Mouse (Mus musculus): ENCODE measurements around the gene Wnt1.
A peak's percentile ranks its signal among the peaks of the same experiment; 100 is the strongest.
"Not testable (repeated sequence)": the region's sequence is repeated elsewhere in the genome, so short reads cannot be mapped to it uniquely, and the experiment has no call there.

The Wnt1 gene

DNA sequence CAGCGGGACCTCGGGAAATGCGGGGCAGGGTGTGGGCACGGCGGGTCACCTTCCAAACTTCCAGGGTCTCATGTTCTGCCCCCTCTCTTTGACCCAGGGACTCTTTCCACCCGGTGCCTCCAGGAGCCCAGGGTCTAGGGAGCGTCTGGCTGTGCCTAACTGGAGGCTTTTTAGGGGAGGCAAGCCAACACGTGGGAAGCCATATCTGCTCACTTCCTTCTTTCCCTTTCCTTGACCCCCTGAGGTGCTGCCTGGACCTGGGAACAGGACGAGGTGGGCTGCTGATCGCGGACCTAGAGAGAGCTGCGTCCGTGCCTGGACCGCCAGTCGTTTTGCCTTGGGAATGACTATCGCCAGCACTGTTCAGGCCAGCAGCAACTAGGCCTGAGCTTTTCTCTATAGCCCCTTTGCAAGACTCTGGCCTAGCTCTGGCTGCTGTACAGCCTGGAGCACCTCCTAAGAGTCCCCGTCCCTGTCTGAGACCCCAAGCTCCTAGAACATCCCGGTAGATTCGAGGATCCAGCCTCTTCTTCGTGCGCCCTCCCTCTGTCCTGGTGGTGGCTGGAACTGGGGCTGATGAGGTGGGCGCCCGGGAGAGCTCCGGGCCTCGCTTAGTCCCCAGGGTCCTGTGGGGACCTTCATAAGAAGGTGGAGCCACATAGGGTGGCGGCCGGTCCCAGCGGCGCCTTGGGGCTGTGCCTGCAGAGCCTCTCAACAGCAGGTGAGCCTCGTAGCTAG, 16.6 kb downstream of the Wnt1 start:
- DNase-seq (ENCODE audit: low read depth, low spot score): no peak

DNA sequence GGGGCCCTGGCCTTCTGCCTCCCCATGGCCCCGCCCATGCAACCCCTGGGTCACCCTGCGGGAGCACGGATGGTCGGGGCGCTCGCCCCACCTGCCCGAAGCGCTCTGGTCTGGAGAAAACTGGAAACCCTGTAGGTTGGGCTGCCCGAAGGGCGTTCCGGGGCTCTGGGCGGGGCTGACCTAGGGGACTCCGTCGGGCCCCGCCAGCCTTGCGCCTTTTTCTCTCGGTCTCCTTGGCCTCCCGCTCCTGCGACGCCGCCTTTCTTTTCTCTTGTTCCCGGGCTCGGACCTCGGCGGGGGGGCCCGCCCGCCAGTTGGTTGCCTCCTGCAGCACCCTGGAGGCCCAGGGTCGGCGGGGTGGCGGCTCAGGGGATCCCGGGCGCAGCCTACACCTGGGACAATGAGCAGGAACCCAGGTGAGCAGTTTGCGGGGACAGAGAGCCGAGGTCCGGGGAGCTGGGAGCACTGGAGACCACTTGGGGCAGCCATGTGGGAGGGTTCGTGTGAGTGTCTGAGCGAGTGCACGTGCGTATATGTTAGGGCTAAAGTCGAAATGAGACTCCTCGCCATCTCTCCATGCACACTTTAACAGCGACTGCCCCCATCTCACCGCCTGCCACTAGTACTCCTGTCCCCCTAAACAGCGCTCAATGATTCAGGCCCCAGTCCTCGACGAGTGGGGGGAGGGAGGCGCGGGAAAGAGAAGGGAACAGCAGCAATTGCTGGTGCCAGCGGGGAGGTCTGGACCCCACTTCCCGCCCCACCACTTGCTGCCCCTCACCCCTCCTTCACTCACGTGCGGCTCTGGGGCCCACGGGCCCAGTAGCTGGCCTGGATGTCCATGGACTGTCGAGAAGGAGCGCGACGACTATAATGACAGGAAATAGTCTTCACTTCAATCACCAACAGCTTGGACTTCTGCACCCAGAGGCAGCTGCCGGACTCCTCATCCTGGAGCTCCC, 17.4 kb downstream of the Wnt1 start:
- peak; percentile 36 for DNase-seq (ENCODE audit: low read depth, low spot score)

DNA sequence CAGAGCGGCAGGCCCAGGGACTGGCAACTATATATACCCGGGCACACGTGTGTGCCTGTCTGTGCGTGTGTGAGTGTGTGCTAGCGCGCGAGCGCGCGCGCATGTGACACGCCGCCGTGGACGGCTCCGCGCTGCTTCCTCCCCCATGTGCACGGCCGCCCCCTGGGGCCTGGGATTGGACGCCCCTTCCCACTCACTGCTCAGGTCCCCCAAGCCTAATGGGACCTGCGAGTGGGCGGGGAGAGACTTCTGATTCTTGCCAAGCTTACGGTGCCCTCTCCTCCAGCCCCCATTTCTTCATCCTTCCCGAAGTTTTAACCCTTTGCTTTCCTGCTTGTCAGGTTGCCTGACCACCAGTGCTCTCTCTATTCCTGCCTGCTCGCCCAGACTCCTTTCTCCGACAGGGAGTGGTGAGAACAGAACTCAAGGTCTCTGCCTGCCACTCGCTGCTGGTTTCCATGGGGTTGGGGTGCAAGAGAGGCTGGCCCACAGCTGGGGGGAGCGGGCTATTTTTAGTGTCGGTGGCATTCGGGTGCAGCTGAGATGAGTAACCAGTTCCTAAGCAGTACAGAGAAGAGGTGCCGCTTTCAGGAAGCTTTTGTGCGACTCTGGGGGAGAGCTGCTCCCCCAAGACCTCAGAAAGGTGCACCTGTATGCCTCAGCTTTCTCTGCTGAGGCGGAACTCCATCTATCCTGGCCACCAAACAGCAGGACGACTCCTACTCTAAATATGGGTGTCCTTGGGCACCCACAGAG, 18.4 kb downstream of the Wnt1 start:
- DNase-seq (ENCODE audit: low read depth, low spot score): peak; percentile 83

DNA sequence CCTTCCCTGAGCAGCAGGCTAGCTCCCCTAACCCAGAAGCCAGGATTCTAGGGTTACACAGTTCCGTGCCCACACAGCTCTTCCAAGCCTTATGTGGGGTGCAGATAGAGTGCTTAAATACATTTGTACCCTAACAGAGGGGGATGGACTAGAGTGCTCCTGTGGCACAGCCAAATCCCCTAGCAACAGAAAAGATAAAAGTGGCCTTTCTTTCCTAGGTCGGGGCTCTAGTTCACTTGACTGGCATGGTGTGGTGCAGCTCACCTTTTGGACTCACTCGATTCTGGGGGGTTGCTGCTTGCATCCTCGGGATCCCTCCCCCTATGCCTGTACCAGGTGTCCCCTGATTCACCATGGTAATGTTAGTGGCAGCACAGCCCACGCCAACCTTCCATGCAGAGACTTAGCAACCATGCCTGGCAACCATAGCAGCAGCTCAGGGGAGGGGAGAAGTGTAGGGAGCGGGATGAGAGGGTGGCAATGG, 19.0 kb downstream of the Wnt1 start:
- no peak for DNase-seq (ENCODE audit: low read depth, low spot score)

DNA sequence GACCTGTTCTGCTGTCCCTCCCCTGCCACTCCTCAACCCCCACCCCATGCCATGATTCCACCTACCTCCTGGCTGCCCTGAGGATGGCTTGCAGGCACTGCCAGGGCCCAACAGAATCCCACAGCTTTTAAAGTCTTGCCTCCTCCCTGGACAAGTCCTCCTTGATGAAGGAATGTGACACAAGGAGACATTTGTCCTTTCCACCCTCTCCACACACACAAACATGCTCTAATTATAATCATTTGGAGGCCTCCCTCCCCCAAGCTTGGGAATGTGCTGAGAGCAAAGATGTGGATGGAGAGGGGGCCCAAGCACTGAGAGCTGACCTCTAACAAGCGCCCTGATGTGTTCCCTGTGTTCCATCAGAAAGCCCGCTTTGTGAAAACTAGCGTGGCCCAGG, 19.7 kb downstream of the Wnt1 start, which contains the start of gene Ddn:
TSS of gene Ddn (minus strand) at position 101 of the 400 bp plus-strand sequence.
- DNase-seq (ENCODE audit: low read depth, low spot score): no peak

DNA sequence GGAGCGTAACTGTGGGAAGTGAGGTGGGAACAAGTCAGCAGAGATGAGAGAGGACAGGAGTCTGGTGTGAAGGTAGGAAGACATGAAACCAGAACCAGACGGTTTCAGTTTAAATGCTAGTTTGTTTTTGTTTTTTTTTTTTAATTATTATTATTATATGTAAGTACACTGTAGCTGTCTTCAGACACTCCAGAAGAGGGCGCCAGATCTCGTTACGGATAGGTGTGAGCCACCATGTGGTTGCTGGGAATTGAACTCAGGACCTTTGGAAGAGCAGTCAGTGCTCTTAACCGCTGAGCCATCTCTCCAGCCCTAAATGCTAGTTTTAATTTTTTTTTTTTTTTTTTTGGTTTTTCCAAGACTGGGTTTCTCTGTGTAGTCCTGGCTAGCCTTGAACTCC, 20.6 kb downstream of the Wnt1 start:
- DNase-seq (ENCODE audit: low read depth, low spot score): not testable (repeated sequence)

DNA sequence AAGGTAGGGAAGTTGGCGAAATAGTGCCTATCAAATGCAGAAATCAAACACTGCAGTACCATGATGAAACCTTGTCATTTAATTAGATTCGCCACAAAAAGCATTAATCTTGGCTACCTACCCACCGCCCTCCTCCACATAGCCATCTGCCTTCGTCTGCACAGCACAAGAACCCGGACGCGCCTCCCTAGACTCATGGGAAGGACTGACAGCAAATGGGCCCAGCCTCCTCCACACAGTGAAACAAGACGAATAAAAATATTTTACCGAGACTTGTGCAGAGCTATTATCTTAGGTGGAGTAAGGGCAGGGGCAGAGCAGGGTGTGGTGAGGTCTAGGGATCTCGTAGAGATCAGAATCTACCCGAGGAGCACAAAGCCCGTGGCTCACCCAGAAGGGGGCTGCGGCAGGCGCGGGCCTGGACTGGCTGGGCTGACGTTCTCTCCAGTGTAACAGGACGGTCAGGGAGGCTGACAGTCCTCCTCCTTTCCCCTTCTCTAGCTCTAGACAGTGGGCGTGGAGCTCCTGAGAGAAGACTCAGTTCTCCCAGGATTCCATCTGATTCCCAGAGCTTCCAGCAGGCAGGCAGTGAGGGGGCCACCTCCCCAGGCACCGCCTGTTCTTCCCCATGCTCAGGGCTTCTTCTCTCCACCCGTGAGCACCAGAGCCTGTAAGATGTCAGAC, 23.2 kb downstream of the Wnt1 start:
- DNase-seq (ENCODE audit: low read depth, low spot score): no peak

DNA sequence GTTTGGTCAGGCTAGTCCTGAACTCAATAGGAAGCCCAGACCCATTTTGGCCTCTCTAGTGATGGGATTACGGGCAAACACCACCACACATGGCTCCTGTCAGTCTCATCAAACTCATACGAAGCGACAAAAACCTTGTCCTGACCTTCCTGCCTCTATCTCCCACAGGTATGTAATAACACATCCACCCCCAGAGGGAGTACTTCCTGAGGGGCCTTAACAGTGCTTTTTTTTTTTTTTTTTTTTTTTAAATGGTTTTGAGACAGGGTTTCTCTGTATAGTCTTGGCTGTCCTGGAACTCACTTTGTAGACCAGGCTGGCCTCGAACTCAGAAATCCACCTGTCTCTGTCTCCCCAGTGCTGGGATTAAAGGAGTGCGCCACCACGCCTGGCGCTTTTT, 28.5 kb downstream of the Wnt1 start:
- no peak for DNase-seq (ENCODE audit: low read depth, low spot score)

DNA sequence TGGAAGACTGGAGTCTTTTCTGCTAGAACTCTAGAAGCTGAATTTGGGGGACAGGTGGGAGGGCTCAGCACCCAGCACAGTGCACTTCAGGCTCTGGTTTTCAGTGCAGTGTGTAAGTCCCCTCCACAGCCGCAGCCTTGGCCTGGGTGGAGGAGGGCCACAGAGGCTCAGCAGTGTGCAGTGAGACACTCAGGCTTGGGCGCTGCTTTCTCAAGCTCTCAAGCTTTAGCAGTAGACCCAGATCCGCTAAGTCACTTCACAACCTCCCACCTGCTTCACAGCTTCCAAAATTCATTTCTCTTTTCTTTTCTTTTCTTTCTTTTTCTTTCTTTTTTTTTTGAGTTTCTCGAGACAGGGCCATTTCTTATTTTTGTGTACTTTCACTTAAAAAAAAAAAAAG, 31.3 kb downstream of the Wnt1 start:
- DNase-seq (ENCODE audit: low read depth, low spot score): no peak

DNA sequence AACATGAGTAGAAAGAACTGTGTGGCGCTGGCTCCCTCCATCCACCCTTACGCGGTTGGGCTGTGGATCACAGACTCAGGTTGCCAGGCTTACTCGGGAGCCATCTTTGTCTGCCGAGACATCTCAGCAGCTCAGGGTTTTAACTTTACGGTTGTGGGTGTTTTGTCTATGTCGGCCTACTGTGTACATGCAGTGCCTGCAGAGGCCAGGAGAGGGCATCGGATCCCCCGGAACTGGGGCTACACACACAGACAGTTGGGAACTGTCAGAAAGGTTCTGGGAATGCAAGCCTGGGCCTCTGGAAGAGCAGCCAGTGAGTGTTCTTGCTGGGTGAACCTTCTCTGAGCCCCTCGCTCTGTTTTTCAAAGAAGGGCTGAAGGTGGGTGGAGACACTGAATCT, 31.7 kb downstream of the Wnt1 start:
- peak; percentile 71 for DNase-seq (ENCODE audit: low read depth, low spot score)

DNA sequence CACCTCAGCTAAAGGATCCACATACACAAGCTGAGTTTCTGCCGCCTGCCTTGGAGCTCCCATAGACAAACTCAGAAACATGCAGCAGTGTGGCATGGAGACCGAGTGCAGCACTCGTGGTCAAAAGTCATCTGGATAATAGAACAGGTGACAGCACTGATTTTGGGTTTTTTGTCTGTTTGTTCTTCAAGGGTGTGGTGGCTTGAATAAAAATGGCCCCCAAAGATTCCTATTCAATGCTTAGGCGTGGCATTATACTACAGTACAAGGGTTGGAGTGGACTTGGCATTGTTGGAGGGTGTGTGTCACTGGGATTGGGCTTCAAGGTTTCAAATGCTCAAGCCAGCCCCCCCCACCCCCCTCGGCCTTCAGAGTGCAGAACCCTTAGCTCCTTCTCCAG, 32.5 kb downstream of the Wnt1 start:
- DNase-seq (ENCODE audit: low read depth, low spot score): no peak

DNA sequence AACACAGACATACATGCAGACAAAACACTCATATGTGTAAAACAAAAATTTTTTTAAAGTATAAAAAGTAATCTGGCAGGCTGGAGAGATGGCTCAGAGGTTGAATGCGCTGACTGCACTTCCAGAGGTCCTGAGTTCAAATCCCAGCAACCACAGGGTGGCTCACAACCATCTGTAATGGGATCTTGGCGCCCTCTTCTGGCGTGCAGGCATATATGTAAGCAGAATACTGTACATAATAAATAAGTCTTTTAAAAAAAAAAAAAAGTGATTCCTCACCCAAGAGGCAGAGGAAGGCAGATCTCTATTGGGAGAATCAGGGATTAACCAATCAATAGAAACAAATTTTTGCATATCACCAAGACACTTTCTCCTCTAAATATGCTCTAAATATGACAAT, 33.8 kb downstream of the Wnt1 start:
- peak; percentile 71 for DNase-seq (ENCODE audit: low read depth, low spot score)

DNA sequence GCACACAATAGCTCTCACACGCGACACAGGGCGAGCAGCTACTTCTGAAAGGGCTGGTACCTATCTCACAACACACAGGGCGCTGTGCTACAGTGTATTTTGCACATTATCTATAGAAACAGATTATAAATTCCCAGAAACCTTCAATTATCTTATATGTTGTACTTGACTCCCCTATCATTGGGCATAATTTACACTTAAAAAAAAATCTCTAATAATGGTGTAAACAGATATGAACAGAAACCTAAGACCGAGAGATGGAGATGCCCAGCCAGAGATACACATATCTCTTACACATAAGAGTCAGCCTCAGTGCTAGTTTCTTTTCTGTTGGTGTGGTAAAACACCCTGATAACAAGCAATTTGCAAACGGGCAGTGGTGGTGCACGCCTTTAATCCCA, 38.0 kb downstream of the Wnt1 start:
- no peak for DNase-seq (ENCODE audit: low read depth, low spot score)

DNA sequence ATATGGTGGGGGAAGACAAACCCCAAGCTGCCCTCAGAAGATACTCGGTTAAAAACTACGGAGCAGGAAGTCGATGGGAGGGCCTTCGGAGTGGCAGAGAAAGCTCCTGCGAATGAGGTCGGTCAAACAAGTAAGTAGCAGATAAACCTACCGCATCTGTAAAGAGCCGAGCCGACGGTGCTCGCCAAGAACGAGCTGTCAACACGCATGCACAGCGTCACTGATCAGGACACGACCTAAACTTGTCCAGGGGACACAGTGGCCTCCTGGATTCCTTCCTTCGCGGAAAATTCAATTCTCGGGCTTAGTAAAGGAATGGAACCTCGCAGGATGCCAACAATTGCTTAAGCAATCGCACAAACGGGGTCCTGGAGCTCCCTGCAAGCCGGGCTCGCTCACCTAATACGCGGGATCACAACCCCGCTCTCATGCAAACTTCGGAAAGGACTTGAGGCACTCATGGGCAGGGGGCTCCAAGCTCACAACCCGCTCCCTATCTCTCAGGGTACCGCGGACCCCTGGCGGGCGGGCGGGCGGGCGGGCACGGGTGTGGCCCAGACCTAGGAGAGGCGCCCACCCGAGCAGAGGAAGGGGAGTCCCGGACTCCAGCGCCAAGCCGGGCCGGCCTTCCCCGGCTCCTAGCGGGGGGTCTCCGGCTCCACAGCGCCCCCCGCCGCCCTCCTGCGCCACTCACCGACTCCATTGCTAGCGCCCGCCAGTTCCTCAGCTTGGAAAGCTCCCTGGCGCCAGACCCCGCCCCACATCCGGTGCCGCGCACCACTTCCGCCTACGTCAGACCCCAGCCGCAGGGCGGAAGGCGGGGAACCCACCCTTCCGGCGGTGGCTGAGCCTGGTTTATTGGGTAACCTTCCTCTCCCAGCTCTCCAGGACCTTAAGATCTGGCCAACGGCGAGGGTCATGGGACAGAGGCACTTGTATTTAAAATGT, 41.4 kb downstream of the Wnt1 start, which contains the start of gene Prkag1:
TSS of gene Prkag1 (minus strand) at position 786 of the 948 bp plus-strand sequence.
- peak; percentile 98 for DNase-seq (ENCODE audit: low read depth, low spot score)

DNA sequence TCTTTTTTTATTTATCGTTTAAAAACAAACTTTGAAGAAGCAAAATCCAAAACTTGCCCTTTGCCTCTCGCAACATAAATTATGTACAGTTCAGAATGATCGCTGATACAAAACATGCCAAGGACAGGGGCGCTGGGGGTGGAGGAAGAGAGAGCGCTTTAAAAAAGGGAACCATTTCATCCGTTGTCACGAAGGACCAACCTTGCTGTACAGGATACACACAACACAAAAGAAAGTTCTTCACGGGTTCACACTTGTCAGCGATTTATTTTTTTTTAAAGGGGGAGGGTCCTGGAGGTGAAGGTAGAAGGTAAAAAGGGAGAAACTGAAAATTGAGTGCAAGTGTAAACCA, 42.0 kb downstream of the Wnt1 start:
- DNase-seq (ENCODE audit: low read depth, low spot score): no peak

DNA sequence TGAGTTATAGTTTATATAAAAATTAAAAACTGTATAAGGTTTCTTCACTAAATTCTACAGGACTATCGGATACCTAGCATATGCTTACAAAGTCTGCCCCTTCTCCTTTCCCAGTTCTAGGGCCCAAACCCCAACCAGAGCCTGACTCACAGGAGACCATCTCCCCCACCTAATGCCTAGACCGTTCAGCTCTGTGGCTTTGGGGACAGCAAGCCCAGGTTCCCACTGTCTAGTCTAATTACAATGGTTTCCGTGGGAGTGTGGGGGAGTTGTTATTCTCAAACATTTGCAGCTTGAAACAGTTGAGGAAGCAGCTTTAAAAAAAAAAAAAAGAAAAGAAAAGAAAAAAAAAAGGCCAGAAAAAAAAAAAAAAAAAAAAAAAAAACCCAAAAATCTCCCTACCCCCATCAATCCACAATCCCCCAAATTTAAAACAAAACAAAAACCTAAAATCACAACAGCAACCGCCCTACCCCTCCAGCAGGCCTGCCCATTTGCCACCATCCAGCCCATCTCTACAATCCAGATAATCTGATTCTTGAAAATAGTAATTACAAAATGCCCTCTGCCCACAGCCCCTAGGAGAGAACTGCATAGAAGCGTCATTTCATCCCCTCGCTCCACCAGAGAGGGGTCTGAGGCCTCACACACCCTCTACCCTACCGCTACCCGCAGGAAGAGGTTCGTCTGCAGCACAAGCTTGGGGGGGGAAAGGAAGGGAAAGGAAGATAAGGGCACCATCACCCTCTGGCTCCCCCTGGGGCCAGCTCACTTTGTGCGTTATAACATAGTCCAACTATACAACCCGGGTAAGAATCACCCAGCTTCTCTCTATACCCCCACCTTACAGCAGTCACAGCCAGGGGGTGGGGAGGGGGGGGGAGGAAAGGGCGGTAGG, 42.8 kb downstream of the Wnt1 start:
- DNase-seq (ENCODE audit: low read depth, low spot score): peak; percentile 82

DNA sequence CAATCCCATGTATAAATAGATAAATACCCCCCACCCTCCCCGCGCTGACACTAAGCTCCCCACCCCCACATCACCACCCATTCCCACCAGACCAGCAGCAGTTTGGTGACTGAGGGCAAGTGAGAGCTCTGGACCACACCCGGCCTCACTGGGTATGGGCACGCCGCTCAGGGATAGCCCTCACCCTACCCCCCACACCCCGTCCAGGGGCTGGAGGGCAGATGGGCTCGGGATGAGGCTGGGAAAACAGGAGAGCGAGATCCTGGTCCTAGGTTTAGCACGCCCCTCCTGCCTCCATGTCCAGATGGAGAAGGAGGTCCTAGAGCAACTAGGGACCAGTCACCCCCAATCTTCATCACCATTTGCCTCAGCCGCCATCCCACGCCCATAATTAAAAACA, 43.6 kb downstream of the Wnt1 start:
- no peak for DNase-seq (ENCODE audit: low read depth, low spot score)

DNA sequence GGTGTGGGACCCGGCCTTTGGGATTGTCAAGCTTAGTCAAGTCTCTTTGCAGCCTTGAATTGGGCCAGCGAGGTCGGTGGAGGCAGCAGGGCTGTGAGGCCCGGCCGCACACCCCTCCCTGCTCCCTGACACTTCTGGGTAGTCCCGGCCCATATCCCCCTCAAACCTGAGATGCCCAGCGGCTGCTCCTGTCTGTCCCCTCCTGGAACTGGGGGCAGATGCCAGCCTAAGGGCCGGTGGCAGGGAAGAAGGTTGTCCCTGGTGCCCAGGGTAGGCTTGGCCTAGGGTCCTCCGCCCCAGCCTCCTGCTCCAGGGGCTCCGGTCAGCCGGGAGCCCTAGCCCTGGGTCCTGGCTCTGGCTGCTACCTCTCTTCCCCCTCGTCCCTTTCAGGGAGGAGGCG, 44.4 kb downstream of the Wnt1 start:
- DNase-seq (ENCODE audit: low read depth, low spot score): no peak

DNA sequence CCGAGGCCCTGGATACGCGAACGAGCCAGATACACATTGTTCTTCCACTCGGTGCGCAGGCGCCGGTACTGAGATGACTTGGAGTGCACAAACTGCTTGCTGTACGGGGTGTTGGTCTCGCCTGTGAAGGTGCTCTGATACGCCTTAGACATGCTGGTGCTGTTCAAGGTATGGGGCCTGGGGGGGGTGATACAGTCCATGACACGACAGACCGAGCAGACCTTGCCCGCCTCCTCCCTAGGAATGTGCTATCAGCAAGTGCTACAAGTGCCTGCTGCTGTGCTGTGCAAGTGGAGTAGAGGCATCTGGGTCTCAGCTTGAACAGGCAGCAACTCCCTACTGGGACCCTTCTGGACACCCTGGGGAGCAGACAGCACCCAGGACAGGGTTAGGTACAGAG, 45.6 kb downstream of the Wnt1 start:
- DNase-seq (ENCODE audit: low read depth, low spot score): no peak
